Mouse (Mus musculus) embryo, embryonic 11.5 days (tissue): ENCODE data around the gene Rgs6.

Experiments
- DNase-seq: peaks from one replicate; pipeline ENCODE4 v3.0.0-alpha.2; 2012; ENCODE audit warnings: low read depth, low spot score

The Rgs6 gene

DNA sequence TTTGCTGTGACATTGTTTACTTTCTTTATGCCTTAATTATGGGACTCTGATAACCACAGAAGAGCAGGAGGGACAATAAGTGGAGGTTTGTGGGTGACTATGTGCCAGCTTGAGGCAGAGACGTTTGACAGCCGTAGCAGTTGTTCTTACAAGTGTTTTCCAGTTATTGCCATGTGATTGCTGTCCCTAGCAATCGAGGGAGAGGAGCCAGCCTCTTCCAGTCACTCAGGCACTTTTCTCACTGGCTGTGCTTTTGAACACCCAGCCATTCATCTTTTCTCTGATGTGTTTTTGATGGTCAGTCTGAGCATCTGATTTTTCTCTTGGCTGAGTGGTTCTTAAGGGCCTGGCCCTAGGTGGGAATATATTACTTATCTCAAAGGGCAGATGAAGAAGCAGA lies 166.4 kb downstream of the Rgs6 start:
- DNase-seq: no peak

DNA sequence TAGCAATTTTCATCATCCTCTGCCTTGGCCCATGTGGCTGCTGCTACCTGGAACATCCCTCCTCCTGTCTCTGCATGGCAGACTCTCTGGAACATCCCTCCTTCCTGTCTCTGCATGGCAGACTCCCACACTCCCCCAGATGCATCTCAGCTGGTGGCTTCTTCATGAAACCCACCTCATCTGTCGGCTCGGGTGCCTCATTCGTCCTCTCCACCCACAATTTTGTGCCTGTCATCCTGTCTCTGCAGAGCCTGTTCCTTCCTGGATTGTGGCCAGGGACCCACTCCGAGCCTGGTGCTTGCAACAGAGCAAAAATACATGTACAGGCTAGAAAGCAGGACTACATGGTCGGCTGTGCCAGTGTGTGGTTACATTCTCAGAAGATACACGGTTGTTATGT lies 168.7 kb downstream of the Rgs6 start:
- no peak for DNase-seq

DNA sequence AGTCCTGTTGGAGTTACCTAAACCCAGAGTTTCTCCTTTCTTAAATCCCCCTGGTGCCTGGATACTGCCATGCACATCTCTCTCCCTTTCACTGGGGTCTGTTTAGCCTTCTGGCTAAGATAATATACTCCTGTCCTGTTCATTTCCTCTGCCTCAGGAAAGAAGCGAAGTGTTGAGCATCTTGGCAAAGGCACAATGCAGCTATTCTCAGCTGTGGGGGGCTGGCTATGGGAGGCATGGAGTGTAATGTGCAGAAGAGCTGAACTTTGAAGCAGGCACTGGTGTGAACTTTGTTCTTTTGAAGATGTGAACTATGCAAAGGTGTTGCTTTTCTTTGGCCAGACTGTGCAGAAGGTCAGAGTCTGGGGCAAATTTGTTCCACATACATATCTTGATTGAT lies 169.3 kb downstream of the Rgs6 start:
- no peak for DNase-seq

DNA sequence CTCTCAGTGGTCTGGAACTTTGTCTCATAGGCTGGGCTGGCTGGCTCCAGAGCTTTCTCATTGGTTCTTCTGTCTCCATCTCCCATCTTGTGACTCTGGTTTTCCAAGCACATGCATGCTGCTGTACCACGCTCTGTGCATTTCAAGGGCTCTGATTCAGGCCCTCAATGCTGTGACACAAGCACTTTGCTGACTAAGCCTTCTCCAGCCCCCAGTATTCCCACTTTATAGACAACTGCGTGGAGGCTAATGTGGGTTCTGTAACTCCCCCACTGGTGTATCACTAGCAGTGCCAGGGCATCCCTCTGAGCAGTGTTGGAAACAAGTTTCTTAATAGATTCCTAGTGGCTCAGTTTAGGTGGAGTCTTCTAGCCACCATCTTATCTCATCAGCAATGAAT lies 174.0 kb downstream of the Rgs6 start:
- no peak for DNase-seq

DNA sequence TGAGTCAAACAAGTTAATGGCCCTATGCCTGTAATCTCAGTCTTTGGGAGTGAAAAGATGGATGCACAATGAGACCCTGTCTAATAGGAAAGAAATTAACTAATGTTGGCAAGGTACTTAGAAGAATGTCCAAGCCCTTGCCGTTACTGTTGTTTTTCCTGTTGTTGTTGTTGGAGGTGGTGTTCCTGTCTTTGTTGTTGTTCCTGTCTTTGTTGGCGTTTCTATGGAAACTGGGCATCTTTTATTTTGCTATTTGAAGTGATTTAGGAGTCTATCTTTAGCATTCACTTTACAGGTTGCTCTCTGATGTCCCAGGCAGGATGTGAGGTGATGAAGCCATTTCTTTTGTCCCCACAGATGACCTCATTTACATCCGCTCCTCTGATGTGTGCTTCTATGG lies 180.6 kb downstream of the Rgs6 start:
- DNase-seq: no peak

DNA sequence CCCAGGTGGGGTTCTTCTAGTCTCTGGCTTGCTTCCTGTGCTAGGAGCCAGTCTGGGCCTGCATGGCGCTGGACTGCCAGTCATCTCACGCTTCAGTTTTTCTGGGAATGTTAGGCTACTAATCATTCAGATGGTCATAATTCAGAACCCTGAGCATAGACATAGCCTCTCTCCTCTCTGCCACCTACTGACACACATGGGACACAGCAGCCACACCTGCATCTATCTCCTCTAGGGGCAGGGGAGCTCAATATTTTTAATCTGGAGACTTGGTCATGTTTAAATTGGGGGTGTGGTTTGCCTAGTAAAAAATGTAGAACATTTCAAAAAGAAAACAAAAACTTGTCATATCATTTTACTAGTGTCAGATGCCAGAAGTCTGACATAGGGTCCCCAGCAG lies 184.1 kb downstream of the Rgs6 start:
- no peak for DNase-seq

DNA sequence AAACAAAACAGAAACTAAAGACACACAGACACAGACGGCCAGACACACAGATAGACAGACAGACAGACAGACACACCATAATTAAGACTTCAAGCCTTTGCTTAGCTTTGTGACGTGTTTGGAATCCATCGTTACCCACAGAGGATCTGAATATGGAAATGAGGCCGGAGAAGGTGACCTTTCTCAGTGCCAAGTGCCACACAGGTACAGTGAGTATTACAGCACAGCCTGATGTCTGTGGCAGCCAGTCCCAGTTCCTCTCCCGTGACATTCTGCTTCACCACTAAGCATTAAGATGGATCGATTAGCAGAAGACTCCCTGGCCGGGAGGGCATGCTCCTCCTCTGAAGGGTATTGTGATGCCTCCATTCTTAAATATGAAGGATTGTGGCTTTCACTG lies 186.5 kb downstream of the Rgs6 start:
- DNase-seq: no peak

DNA sequence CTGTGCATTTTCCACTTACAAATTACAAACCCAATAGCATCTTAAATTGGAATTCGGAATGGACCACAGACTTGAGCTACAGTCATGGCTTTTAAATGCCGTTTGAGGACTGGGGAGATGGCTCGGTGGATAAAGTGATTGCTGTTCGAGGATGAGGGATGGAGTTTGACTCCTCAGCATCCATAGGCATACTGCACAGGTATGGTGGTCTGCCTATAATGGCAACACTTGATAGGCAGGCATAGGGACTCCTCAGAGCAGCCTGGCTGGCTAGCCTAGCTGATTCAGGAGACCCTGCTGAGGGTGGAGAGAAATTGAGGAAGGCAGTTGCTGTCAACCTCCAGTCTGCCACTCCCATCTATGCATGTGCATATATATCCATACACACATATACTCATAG lies 188.6 kb downstream of the Rgs6 start:
- no peak for DNase-seq

DNA sequence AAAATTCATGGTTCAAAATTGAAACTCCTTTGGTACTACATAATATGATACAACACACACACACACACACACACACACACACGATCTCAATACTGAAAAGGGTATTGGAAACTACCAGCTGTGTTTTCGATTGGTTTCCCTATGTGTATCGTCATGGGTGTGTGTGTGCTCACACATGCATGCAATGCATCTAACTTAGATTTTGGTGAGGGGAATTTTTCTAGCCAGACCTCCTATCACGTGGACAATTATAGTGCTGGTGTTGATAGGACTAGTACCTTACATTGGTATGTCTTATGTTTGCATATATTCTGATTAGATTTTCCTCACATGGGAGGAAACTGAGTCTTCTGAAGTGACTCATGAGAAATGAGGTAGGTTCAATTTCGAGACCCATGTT lies 192.8 kb downstream of the Rgs6 start:
- no peak for DNase-seq

DNA sequence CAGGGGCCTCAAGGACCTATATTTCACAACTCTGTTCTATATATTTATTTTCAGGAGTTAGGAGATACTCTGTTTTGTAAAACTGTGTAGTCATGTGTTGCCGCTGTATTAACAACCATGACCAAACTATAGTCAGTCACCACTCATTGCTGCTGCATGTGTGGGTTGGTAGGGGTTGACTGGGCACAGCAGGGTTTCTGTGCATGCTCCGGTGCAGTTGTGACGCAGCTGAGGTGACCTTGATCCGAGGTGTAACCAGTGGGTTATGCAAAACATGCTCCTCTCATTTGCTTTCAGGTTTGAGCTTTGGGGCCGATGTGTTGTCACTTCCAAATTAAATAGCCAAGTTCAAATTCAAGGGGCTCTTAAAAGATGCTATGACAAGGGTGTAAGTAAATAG lies 193.3 kb downstream of the Rgs6 start:
- no peak for DNase-seq

DNA sequence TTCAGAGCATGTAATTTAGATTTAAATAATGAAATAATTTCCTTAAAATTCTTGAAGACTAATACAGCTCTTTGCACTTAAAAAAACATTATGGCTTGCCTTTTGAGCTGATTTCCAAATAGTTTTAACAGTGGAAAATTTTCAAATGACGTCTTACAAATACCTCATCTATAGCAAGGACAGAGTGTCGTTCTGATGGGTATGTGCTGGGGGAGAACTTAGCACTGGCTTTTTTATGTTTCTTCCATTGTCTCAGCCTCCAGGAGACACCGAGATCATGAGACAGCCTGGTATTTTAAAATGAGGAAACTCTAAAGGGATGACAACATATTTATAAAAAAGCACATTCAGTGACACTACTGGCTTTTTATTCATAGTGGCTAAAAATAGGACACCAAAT lies 204.0 kb downstream of the Rgs6 start:
- no peak for DNase-seq

DNA sequence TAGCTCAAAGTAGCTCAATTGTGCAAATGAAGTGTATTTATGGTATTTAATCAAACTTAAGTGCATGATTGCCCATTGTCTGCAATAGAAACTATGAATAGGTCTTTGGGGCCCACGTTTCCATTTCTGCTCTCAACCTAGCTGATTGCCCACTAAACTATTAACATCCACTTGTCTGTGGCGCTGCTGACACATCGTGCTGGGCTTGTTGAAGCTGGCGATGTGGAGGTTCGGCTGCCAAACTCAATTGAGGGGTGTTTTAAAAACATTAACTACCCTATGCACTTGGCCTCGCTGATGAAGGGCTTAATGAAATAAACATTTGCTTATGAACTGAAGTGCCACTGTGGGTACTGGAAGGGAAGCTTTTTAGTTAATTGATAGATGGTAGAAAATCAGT lies 211.8 kb downstream of the Rgs6 start:
- no peak for DNase-seq

DNA sequence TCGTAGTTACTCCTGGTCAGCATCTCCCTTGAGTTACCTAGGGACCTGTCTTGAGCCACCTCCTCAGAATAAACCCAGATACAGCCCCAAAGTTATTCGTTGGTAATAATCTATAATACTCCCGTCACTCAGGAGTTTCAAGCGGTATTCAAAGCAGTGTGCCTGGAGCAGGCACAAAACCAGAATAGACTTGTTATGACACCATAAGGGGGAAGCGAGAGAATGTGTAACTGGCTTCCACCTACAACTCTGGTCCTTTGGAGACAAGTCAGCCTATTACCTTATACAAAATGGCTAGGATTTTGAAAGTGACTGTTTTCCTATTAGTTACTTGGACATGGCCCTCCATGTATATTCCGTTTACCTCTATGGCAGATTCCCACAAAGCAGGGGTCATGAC lies 213.6 kb downstream of the Rgs6 start:
- DNase-seq: no peak

DNA sequence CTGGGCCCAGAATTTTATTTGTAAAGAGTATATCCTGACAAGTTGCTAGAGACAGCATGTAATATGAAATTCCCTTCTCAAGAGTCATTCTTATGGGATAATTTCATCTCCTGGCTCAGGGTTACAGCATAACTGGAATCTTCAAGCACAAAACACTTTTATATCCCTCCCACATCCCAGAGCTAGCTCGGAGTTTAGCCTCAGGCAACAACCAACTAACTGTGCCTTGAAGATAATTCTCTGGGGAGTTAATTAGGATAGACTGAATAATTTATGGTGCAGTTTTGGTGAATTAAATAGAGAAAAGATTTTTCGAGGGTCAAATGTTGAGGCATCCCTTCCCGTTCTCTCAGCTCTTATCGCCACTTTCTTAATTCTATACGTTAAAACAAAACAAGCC lies 214.6 kb downstream of the Rgs6 start:
- DNase-seq: no peak

DNA sequence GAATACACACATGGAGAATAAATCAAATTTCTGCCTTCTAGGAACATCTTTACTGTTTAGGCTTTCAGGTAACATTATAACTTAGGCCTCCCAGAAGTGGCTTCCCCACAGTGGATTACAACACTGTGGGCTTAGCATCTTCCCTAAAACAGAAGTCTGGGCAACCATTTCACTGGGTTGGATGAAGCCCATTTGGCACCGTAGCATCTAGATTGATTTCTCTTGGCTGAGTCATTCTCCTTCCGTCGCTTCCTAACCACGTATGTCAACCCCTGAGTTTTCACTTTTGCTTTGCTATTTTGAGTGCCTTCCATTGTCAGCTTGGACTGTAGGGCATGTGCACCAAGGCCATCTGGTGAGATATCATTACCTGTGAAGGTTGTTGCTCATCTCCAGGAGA lies 217.1 kb downstream of the Rgs6 start:
- DNase-seq: no peak

DNA sequence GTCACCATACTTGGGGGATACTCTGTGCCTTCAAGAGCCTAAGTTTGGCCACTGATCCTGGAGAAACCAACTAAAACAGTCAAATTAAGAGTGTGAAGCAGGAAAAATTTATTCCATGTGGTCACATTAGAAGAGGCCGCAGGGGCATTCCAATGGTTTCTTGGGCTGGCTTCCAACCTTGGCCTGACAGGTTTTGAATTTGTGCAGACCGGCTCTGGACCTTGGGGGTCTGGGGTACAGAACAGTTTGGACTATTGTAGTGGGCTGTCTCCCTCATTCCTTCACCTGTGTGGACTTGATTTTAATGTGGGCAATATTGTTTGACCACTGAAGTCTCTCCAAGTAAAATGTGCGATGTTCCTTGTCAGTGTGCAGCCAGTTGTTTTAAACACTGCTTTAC lies 222.5 kb downstream of the Rgs6 start:
- no peak for DNase-seq

DNA sequence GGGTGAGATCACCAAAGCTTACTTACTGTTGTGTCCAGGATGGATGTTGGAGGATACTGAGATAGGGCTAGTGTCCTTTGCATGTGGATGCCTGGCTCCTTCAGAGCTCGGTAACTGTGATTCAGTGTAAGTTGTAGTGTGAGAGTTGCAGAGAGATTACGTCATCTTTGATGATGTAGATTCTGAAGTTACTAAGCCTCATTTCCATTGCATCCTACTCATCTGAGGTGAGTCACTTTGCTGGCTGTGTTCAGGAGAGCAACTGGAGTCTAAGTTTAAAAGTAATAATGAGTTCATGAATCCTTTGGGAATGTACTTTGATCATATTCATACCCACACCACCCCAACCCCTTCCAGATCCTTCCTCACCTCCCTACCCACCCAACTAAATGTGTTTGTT lies 227.9 kb downstream of the Rgs6 start:
- DNase-seq: no peak

DNA sequence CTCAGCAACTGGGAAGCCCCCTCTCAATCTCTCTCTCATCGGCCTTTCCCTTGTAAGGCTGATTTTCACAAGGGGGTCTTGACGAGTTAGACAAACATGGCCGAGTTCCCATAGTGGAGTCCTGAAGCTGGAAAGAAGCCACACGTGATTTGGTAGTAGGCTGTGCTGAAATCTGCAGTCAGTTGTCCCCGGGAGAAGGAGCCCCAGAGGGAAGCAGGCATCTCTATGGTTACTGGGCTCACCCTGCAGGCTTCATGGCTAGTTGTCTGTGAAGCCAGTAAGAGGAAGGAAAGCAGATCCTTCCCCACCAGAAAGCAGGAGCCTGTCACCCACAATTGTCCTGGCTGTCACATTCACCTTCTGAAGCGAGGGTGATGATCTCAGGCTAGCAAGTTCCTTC lies 231.2 kb downstream of the Rgs6 start:
- no peak for DNase-seq

DNA sequence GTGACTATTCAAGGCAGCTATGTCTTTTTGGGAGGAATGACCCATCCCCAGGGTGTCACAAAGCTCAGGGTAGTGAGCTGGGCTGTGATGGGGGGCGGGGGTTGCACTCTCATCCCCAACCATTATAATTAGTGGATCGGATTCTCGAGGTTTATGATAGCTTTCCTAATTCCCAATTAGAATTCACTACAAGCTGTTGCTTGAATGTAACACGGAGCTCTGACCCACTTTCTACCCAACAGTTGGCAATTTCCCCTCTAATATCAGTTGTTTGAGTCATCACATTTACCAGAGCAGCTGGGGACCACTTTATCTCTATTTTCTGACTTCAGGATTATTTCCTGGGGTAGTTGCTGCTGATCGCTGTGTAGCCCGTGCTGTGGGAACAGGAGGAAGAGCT lies 231.9 kb downstream of the Rgs6 start:
- DNase-seq: no peak

DNA sequence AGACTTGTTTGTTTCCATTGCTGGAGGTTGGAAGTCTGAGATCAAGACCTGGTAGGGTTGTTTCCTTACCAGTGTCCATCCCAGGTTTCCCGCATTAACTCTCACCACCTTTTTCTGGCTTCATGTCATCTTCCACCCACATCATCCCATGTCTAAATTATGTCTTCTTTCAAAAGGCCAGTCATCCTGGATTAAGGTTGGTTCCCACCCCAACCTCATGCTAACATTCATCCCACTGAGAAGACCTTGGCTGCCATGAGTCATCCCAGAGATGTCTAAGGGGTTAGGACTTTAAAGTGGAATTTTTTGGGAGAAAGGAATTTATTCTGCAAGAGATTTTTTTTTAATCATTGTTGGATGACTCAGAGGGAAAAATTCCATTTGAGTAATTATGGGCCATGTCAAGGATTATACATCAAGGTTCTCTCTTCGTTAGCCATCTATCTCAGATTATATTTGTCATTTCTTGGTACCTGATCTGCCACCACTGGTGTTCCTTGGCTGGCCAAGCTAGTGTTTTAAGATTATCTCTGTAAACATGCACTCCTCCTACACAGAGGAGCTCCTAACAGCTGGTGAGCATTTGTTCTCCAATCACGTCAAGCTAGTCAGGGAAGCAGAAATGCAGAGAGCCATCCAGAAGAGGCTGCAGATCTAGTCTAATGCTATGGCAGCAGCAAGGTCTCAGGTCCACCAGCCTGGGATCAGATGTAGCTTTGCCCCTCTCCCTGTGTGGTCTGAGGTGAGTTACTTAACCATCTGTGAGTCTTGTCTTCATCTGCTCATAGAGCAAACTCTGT lies 234.9 kb downstream of the Rgs6 start:
- no peak for DNase-seq

DNA sequence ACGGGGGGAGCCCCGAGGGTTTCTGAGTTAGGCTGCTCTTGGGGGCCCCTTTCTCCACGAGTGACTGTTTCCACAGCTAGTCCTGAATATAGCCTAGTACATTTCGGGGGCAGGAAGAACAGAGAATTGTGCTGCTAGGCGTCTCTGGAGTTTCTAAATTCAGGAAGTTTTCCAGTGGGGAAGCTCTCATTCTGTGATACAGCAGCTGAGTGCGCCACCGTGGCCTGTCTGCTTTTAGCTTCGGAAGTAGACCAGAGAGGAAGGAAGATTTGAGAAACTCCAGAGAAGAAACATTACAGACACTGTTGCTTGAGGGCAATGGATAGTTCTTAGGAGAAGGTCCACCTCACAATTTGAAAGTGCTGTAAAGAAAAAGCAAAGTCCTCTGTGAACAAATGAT lies 242.2 kb downstream of the Rgs6 start:
- DNase-seq: no peak

DNA sequence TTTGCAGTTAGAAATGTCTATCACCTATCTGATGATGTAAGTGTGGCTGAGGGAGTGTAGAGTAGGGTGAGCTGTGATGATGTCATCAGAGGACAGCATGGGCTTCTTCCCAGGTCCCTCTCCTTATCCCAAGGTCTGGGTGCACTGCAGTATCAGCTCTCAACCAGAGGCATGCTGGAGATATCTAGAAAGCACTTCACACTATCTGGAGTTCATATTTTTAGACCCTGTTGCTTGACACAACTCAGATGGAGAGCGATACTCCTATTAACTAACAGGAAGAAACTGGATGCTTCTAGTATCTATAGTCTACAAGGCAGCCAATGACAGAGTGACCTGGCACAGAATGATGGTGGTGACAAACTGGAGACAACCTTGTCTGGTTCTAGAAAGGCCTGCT lies 250.5 kb downstream of the Rgs6 start:
- no peak for DNase-seq

DNA sequence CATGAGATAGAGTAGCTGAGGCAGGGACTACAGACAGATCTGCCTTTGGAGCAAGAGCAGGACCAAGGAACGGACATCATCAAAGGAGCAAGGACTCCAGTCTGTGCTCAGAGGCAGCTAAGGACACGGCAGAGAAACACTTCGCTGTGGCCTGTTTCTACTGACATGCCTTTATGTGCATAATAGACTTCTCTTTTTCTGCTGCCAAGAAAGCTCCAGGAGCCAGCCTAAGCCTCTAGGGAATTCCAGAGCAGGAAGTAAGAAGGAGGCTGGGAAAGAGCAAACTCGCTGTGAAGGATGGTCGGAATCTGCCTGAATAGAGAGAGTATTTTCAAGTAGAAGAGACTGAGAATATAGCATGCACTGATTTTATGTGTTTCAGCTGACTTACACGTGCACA lies 253.5 kb downstream of the Rgs6 start:
- DNase-seq: no peak

DNA sequence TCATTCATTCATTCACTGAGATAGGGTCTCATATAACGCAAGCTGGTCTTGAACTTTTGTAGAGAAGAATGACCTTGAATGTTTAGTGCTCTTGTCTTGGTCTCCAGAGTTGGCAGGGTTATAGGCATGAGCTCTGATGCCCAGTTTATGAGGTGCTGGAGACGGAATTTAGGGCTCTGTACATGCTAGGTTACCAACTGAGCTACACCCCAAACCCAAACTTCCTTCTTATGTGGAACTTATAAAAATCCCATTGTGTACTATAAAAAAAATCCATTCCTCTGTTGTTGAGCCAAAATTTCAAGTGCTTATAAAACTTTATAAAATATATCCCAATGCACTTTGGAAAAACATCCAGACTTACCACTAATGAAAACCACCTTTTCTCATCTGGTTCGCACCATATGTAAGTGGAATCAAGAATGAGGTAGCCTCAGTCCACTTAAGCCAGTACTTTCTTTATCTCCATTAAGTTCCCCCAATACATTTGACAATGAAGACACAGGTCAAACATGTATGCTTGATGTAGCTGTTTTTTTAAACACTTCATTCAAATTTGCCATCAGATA lies 260.3 kb downstream of the Rgs6 start:
- no peak for DNase-seq
